Mouse (Mus musculus) G1E-ER4 (cell line): ENCODE measurements around the gene Arl3. TPM values are rescaled to one million over a fixed set of nuclear protein-coding genes. Genes with fewer than 3 reads are reported as not detected.

Experiments used
- GATA1 ChIP-seq: IDR thresholded peaks from one replicate; pipeline ENCODE4 v1.8.0; 2012; ENCODE audit warnings: low read length, inconsistent platforms
- polyA plus RNA-seq: library from polyadenylated mRNA; stranded (reverse); fragments of >175 nt; gene quantifications from 2 replicates; pipeline ENCODE4 v1.2.3, GENCODE M21; 2012

Arl3 gene
- polyA plus RNA-seq, result 12.1 and 15.9 TPM in 2 replicates

DNA sequence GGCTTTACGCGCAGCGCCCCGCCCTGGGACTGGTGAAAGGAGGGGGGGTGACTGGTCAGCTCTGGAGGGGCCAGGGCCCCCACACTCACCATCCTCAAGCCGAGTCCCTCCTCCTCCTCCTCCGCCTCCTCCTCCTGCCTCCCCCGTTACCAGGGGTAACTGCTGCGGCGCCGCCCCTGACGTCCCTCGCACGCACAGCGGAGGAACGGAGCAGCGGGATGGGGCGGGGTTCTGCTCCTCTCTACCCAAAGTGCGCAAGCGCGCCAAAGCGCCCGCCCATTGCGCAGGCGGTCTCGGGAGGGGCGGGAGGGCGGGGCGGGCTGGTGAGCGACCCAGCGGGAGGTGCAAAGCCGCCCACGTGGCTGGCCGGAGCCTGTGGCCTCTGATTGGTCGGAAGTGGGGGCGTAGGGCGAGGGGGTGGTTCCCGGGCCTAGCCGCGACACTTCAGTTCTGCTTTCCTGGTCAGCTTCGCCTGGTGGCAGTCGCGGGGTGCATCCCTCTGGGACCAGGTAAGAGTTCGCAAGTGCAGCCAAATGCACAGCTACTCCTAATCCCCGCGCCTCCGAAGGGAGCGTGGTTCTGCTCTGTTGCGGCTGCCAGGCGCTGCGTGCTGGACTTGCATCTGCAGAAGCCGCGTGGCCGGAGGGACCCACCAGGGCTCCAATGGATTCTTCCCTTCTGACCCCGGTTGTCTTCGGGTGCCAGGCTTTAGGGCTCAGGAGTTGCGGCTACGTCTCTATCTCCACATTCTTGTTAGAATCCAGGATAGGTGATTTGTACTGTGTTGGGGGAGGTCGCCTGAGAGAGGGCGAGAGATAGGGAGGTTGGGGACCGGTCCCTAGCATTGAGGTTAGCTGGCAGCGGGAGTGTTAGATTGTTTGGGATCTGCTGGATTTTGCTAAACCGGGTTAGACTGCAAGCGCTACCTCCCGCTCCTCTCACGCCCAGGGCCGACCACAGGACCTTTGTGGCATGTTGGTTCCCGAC lies at the start of gene Arl3, which contains the start of gene Sfxn2:
Gene Arl3, minus strand, starts transcription at position 248 of the 987 bp plus-strand sequence.
Gene Sfxn2, plus strand, starts transcription at position 415 of the 987 bp plus-strand sequence.
- no peak for TF ChIP-seq GATA1

GRCm38 (mm10) chr19:46622659-46623193 lies 49.7 kb upstream of the Arl3 start:
- TF ChIP-seq GATA1, result no peak

- no peak for TF ChIP-seq GATA1
Observed at GRCm38 (mm10) chr19:46621236-46622183, 48.5 kb upstream of the Arl3 start.

DNA sequence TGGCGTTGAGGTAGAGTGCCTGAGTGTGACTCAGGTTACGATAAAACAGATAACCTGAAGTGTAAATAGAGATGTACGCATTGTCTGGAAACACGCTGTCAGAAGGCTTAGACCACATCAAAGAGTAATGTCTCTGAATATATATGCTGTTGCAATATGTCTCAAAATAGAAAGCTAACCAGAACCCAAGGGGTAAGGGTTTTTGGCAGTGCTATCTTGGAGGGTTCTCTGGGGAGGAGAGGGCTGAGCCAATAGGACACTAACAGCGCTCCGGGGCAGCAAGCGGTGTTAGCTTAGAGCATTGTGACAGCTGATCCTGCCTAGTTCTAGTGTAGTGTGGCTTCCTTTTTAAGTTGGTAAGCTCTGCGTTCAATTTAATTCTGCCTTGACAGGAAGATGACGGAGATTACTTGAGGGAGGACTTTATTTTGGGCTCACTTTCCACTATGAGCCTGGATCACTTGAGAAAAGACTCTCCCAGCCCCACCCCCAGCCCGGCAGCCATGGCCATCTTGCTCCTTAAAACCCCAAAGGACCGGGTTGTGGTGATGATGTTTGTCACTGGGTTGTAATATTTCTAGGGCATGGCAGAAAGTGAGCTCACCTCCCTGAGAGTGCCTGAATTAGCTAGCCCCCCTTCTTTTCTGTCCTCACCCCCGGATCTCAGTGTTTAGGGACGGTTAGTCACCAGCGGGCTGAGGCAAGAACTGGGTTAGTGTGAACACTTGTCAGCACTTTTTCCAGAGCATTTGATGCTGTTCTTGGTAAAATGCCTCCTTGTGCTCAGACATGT lies 47.2 kb upstream of the Arl3 start:
- no peak for TF ChIP-seq GATA1

DNA sequence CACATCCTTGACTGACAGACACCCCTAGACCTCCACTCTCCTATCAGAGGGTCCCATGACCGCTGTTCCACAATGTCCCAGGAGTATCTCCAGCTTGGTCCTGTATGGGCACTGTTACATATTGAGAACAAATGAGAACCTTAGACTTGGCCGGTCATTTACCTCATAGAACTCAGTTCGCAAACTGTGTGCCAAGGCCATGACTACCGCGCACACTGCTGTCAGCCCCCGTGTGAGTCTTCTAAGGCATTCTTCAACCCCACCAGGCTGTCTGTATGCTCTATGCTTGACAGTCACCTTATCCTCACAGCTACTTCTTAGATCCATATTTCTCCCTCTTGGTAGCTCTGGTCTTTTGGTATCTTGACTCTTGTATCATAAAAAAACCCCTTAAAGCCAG lies 46.5 kb upstream of the Arl3 start:
- TF ChIP-seq GATA1, result no peak

- no peak for TF ChIP-seq GATA1
Observed at GRCm38 (mm10) chr19:46619001-46619400, 46.0 kb upstream of the Arl3 start.

- TF ChIP-seq GATA1, result no peak
Observed at GRCm38 (mm10) chr19:46618322-46618721, 45.3 kb upstream of the Arl3 start.

DNA sequence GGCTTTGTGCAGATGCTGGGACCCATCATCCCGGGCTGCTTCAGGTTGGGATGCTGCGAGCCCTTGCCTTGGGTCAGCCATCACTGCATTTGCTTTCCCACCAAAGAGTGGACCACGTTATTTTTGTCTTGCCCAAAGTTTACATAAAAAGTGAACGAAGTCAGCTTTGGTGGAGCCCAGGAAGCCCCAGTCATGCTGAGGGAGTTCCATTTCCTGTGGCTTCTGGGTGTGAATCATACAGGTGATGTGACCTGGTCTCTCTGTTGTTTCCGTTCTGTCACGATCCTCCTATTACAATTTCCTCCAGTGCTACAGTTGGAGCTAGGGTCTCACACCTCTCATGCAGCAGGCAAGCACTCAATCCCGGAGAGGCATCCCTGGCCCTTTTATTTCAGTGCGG lies 44.4 kb upstream of the Arl3 start:
- TF ChIP-seq GATA1, result no peak

DNA sequence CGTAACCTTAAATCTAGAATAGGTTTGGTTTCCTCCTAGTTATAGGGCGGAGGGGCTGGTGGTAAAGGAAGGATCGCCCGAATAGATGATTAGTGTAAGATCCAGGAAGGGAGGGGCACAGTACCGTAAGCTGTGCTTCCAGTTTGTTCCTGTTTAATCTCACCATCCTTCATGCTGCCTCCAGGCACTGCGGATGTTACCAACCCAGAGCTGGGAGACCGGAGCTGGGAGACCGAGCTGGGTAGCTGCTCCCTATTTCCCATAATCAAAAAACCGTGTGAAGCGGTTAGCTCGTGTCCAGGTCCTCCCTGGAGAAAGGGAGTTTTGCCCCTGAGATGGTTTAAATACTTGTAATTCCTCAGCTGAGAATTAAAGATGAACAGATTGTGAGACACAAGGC lies 43.4 kb upstream of the Arl3 start:
- TF ChIP-seq GATA1, result no peak

GRCm38 (mm10) chr19:46608158-46608557 lies 35.2 kb upstream of the Arl3 start:
- no peak for TF ChIP-seq GATA1

DNA sequence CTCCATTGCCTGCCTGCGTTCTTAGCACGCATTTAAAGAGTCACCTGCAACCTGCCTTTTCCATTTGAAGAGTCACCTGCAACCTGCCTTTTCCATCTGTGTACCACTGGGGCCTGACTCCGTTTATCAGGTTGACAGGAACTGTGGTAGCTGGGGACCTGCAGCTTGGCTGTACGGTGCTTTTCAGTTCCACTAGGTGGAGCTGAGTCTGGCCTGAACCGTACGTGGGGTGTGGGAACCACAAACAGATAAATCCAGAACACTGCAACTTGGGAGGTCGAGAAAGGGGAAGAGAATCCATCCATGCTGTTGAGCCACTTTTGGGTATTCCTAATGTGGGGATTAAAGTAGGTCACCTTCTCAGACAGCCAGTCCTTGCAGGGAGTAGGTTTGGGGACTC lies 34.4 kb upstream of the Arl3 start:
- no peak for TF ChIP-seq GATA1

DNA sequence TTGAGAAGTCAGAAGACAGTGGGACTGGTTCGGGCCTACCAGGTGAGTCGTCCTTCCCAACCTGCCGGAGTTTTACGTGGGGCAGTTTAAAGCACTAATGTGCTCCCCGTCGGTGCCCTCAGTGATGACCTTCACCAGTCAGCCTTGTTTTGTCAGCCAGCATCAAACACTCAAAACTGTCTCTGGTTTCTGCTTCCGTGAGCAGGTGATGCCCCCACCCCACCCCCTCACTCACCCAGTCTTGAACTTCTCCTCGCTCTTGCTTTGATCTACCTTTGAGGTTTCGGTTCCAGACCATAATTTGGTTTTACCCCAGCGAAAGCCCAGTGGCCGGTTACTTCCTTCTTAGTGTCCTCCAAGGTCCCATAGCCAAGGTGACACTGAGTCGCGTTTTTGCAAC lies 33.7 kb upstream of the Arl3 start:
- TF ChIP-seq GATA1, result no peak

DNA sequence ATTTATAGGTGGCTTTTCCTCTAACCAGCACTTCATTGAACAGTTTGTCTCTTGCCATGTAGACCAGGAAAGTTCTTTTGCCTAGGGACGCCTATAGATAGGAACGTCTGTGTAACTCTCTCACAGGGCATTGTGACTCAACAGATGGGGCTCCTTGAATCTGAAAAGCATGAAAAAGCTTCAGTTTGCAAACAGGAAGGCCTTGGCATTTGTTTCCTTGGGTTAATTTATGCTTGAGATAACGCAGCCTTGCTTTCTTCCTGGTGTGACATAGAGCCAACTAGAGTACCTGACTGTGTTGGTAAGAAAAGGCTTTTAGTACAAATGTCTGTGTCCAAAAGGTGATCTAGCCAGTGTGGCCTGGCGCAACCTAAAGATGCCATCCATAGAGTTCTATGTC lies 29.4 kb upstream of the Arl3 start:
- no peak for TF ChIP-seq GATA1

GRCm38 (mm10) chr19:46601491-46601890 lies 28.5 kb upstream of the Arl3 start:
- no peak for TF ChIP-seq GATA1

- no peak for TF ChIP-seq GATA1
Observed at GRCm38 (mm10) chr19:46600371-46600770, 27.4 kb upstream of the Arl3 start.
